Mouse (Mus musculus) G1E (cell line): Measurements from ENCODE around the gene 2300009A05Rik. TPM values are rescaled to one million over a fixed set of nuclear protein-coding genes. Genes with fewer than 3 reads are reported as not detected.

Source experiments
- ATAC-seq: 2 replicates; pipeline ENCODE4 v1.8.0; 2016; ENCODE audit warnings: mild to moderate bottlenecking; ENCODE audit not compliant: insufficient number of reproducible peaks, poor library complexity, low FRiP score, severe bottlenecking; ENCODE audit errors: extremely low read depth
- DNase-seq: peaks from one replicate; pipeline ENCODE4 v3.0.0; 2012; ENCODE audit warnings: low spot score
- H3K27me3 ChIP-seq: 2 replicates; pipeline ENCODE4 v1.6.1; 2012; ENCODE audit warnings: mild to moderate bottlenecking, low read length, inconsistent platforms; ENCODE audit not compliant: insufficient read depth
- H3K36me3 ChIP-seq: replicated peaks from 2 replicates; pipeline ENCODE3; 2012; ENCODE audit warnings: mild to moderate bottlenecking, inconsistent platforms
- H3K4me1 ChIP-seq: 2 replicates; pipeline ENCODE4 v1.6.1; 2012; ENCODE audit warnings: low read depth, low read length, inconsistent platforms, mixed read lengths; ENCODE audit not compliant: insufficient read depth
- H3K4me3 ChIP-seq: 2 replicates; pipeline ENCODE4 v1.5.1; 2012; ENCODE audit warnings: low read depth, mild to moderate bottlenecking, inconsistent platforms, low read length, moderate library complexity, mixed read lengths
- H3K9me3 ChIP-seq: replicated peaks from 2 replicates; pipeline ENCODE4 v1.6.1; 2012; ENCODE audit warnings: inconsistent platforms
- CTCF ChIP-seq: IDR thresholded peaks from 2 replicates; pipeline ENCODE4 v1.5.1; 2012; ENCODE audit warnings: low read depth, low read length, inconsistent platforms, mixed read lengths
- GATA1 ChIP-seq: IDR thresholded peaks from 2 replicates; pipeline ENCODE4 v1.6.1; 2012; ENCODE audit warnings: borderline replicate concordance, low read length, inconsistent platforms, mixed read lengths
- GATA2 ChIP-seq: IDR thresholded peaks from 2 replicates; pipeline ENCODE4 v1.6.1; 2012; ENCODE audit warnings: low read depth, low read length, inconsistent platforms, borderline replicate concordance
- POLR2AphosphoS5 ChIP-seq: IDR thresholded peaks from 2 replicates; pipeline ENCODE4 v1.6.1; 2012; ENCODE audit warnings: low read depth, low read length, inconsistent platforms; ENCODE audit not compliant: insufficient replicate concordance
- TAL1 ChIP-seq: conservative IDR thresholded peaks from 2 replicates; pipeline ENCODE4 v1.6.1; 2012; ENCODE audit warnings: low read depth, low read length, inconsistent platforms, mixed read lengths
- polyA plus RNA-seq: library from polyadenylated mRNA; stranded (reverse); fragments of >175 nt; gene quantifications from 2 replicates; pipeline ENCODE4 v1.2.3, GENCODE M21; 2012
- total RNA-seq, 2 experiments: library from RNA; stranded (forward) in 1 of 2; stranded (reverse) in 1 of 2; fragments of 200-1000 nt in 1 of 2; fragments of >200 nt in 1 of 2; fragmentation: Nextera tagmentation in 1 of 2; gene quantifications; 2 replicates each; pipeline ENCODE4 v1.2.3; 2014 to 2017

2300009A05Rik gene
- total RNA-seq (2014; fragmentation: Nextera tagmentation) (19.6 and 26.6 TPM in 2 replicates), total RNA-seq (2017) (11.0 and 16.0 TPM in 2 replicates), polyA plus RNA-seq (57.7 and 70.7 TPM in 2 replicates)

GRCm38 (mm10) chr9:63398611-63399462 is at the start of gene 2300009A05Rik:
TSS of gene 2300009A05Rik (minus strand) at chr9:63399246.
- H3K4me1 ChIP-seq, result peaks cover 28% of the 10 kb centered on the region
- no peak for TF ChIP-seq POLR2AphosphoS5
- TF ChIP-seq GATA2, result no peak
- TF ChIP-seq GATA1, result no peak
- TF ChIP-seq TAL1, result no peak
- no peak for TF ChIP-seq CTCF
- H3K36me3 ChIP-seq, result peaks cover 3% of the 10 kb centered on the region
- peak; percentile 98 for DNase-seq
- peak within 1 kb of the TSS; percentile 99 for H3K4me3 ChIP-seq
- no peaks in the 10 kb centered on the region for H3K9me3 ChIP-seq
- no peaks in the 10 kb centered on the region for H3K27me3 ChIP-seq
- peak; percentile 80 for ATAC-seq

- Histone ChIP-seq H3K36me3 (no peaks in the 10 kb centered on the region), H3K27me3 (peaks cover 13% of the 10 kb centered on the region), H3K4me1 (no peaks in the 10 kb centered on the region), H3K4me3 (no peak overlapping the region), H3K9me3 (no peaks in the 10 kb centered on the region)
- no peak for TF ChIP-seq GATA2
- no peak for TF ChIP-seq POLR2AphosphoS5
- TF ChIP-seq CTCF, result no peak
- no peak for TF ChIP-seq TAL1
- no peak for TF ChIP-seq GATA1
- no peak for ATAC-seq
- no peak for DNase-seq
These were observed 44.6 kb upstream of the 2300009A05Rik start for GRCm38 (mm10) chr9:63443695-63444094.

- no peak for DNase-seq
- ATAC-seq, result no peak
- no peaks in the 10 kb centered on the region for H3K9me3 ChIP-seq
- no peak for TF ChIP-seq POLR2AphosphoS5
- no peak for TF ChIP-seq GATA1
- TF ChIP-seq TAL1, result no peak
- TF ChIP-seq CTCF, result no peak
- no peak for TF ChIP-seq GATA2
- H3K4me1 ChIP-seq, result no peaks in the 10 kb centered on the region
- peaks cover 4% of the 10 kb centered on the region; the same call in 1 of the 2 replicates for H3K27me3 ChIP-seq
- no peak overlapping the region for H3K4me3 ChIP-seq
- no peaks in the 10 kb centered on the region for H3K36me3 ChIP-seq
These were observed 31.6 kb upstream of the 2300009A05Rik start for GRCm38 (mm10) chr9:63430652-63431051.

- H3K36me3 ChIP-seq, result no peaks in the 10 kb centered on the region
- no peaks in the 10 kb centered on the region for H3K9me3 ChIP-seq
- no peak overlapping the region for H3K4me3 ChIP-seq
- ATAC-seq (no peak), DNase-seq (no peak)
- TF ChIP-seq TAL1, result no peak
- no peak for TF ChIP-seq GATA2
- no peak for TF ChIP-seq CTCF
- TF ChIP-seq GATA1, result no peak
- no peak for TF ChIP-seq POLR2AphosphoS5
- H3K4me1 ChIP-seq, result no peaks in the 10 kb centered on the region
- H3K27me3 ChIP-seq, result peaks cover 4% of the 10 kb centered on the region; the same call in 1 of the 2 replicates
These were observed 22.2 kb upstream of the 2300009A05Rik start for GRCm38 (mm10) chr9:63421096-63421736.

DNA sequence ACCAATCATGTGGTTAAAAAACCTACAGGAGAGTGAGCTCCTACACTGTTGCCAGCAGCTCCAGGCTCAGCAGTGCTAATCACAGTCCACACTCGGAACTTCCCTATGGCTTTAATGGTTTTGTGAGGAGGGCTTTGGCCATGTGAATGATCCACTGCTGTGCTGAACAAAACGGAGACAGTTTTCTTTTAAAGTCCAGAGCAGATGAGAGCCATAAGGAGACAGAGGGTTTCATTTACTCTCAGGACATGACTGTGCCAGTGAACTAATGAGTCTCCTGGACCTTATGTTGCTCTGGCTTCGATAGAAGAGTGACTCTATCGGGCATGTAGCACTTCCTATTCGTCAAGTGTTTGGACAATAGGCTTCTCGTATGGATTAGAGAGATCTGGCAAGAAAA is 21.4 kb upstream of the 2300009A05Rik start:
- H3K9me3 ChIP-seq, result no peaks in the 10 kb centered on the region
- ATAC-seq (no peak), DNase-seq (no peak)
- H3K4me3 ChIP-seq, result no peak overlapping the region
- H3K36me3 ChIP-seq, result no peaks in the 10 kb centered on the region
- H3K27me3 ChIP-seq, result peaks cover 4% of the 10 kb centered on the region; the same call in 1 of the 2 replicates
- no peaks in the 10 kb centered on the region for H3K4me1 ChIP-seq
- no peak for TF ChIP-seq GATA2
- TF ChIP-seq TAL1, result no peak
- TF ChIP-seq CTCF, result no peak
- no peak for TF ChIP-seq POLR2AphosphoS5
- no peak for TF ChIP-seq GATA1

- no peak for ATAC-seq
These were observed 1.1 kb upstream of the 2300009A05Rik start for GRCm38 (mm10) chr9:63400176-63400575.

More at GRCm38 (mm10) chr9:63400176-63400575, 1.1 kb upstream of the 2300009A05Rik start:
- no peak for DNase-seq
- H3K36me3 ChIP-seq, result peaks cover 3% of the 10 kb centered on the region
- no peaks in the 10 kb centered on the region for H3K27me3 ChIP-seq
- TF ChIP-seq GATA2 (no peak), TAL1 (no peak), GATA1 (no peak), CTCF (no peak), POLR2AphosphoS5 (no peak)
- peaks cover 28% of the 10 kb centered on the region for H3K4me1 ChIP-seq
- no peak overlapping the region for H3K4me3 ChIP-seq
- no peaks in the 10 kb centered on the region for H3K9me3 ChIP-seq
